Mouse (Mus musculus) heart, embryonic 10.5 days (tissue): ENCODE data around the gene Arid1b. TPM values are rescaled to one million over a fixed set of nuclear protein-coding genes. Genes with fewer than 3 reads are reported as not detected.

Experiments used
- DNase-seq: peaks from one replicate; pipeline ENCODE4 v3.0.0-alpha.2; 2017; ENCODE audit warnings: low spot score
- H3K27ac ChIP-seq: fragments of 300-500 bp; sonication (generic); 2 replicates; pipeline ENCODE4 v1.5.1; 2016; ENCODE audit warnings: mild to moderate bottlenecking
- H3K27me3 ChIP-seq: fragments of 300-500 bp; sonication (generic); 2 replicates; pipeline ENCODE4 v1.6.1; 2016; ENCODE audit warnings: mild to moderate bottlenecking; ENCODE audit not compliant: poor library complexity, insufficient read depth, severe bottlenecking
- H3K36me3 ChIP-seq: fragments of 300-500 bp; sonication (generic); 2 replicates; pipeline ENCODE4 v1.6.1; 2016; ENCODE audit warnings: mild to moderate bottlenecking, moderate library complexity
- H3K4me1 ChIP-seq: fragments of 300-500 bp; sonication (generic); 2 replicates; pipeline ENCODE4 v1.6.1; 2016; ENCODE audit warnings: mild to moderate bottlenecking
- H3K4me3 ChIP-seq: fragments of 300-500 bp; sonication (generic); 2 replicates; pipeline ENCODE4 v1.5.1; 2016; ENCODE audit warnings: mild to moderate bottlenecking, moderate library complexity
- H3K9me3 ChIP-seq: fragments of 300-500 bp; sonication (generic); 2 replicates; pipeline ENCODE4 v1.6.1; 2016; ENCODE audit warnings: mild to moderate bottlenecking, moderate library complexity
- WGBS: fragments of 180-500 bp; shearing (Covaris S2); methylation state at CpG from one replicate; pipeline ENCODE4 v1.1.7; 2016; 5-methylcytosine and 5-hydroxymethylcytosine counted together
- polyA plus RNA-seq: library from polyadenylated mRNA; unstranded; fragments of >200 nt; fragmentation: Nextera tagmentation; extraction: Ambion mirVana; gene quantifications from 2 replicates; pipeline ENCODE4 v1.2.1, GENCODE M21; 2016

Arid1b gene
- polyA plus RNA-seq = 6.1 and 8.4 TPM in 2 replicates

DNA sequence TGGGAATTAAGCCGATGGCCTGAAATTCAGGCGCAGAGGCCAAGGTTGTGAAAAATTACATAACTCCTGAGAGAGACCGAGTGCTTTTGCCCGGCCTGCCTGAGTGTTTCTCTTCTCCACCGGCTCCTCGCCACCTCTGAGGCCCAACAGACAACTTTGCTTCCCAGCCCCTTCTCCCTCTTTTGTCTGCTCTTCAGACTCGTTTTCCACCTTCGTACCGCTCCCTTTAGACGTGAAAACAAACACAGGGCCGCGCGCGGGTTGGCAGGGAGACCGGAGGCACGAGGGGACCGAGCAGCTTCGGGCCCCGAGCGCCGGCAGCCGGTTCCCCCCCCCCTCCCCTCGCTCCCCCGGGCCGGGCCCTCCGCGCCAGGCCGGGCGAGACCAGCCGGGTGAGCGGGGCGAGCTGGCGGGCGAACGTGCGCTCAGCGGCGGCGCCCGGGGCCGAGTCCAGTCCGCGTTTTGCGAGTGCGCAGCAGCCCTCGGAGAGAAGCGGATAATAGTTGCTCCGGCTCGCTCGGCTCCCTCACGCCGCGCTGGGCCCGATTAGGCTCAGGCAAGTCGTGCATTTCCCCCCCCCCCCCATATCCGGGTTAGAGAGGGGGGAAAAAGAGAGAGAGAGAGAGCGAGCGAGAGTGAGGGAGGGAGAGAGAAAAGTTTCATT, at the start of gene Arid1b:
Gene Arid1b (plus strand): TSS at position 493 of the 664 bp plus-strand sequence.
- no peaks in the 10 kb centered on the region for H3K9me3 ChIP-seq
- WGBS = under 1% methylated on average over 54 of the region's 58 CpGs
- H3K27ac ChIP-seq = peak within 1 kb of the TSS; percentile 99
- no peaks in the 10 kb centered on the region for H3K36me3 ChIP-seq
- no peaks in the 10 kb centered on the region; the same call in 1 of the 2 replicates for H3K4me1 ChIP-seq
- H3K27me3 ChIP-seq = no peaks in the 10 kb centered on the region
- DNase-seq = peak; percentile 94
- peak within 1 kb of the TSS; percentile 94 for H3K4me3 ChIP-seq

DNA sequence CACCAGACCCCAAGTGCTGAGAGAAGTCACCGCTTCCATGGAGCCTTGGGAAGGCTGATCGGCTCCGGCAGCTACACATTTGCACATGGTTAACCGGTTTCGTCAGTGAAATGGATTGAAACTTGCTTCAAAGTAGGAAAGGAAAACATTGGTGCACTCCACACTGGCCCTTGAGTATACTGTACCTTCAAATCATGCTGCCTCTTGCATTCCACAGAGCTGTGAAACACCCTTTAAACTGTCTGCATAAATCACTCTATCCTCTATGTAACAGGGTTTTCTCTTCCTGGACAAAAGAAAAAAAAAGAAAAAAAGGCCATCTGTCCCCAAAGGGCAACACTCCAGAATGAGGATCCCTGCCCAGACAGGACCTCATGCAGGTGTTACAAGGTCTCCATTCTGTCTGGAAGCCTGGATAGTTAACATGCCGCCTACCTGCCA, 48.8 kb upstream of the Arid1b start:
- H3K27ac ChIP-seq = 0 out of 2 replicates have a peak overlapping the region, but pooled peaks have one; percentile 79
- no peaks in the 10 kb centered on the region for H3K27me3 ChIP-seq
- WGBS = 74% methylated on average over 6 of the region's 6 CpGs
- no peak overlapping the region for H3K4me3 ChIP-seq
- no peaks in the 10 kb centered on the region for H3K36me3 ChIP-seq
- no peaks in the 10 kb centered on the region for H3K9me3 ChIP-seq
- no peak for DNase-seq
- H3K4me1 ChIP-seq = peaks cover 25% of the 10 kb centered on the region

GRCm38 (mm10) chr17:4945871-4946331, 48.2 kb upstream of the Arid1b start:
- peak overlapping the region; percentile 44 for H3K4me3 ChIP-seq
- DNase-seq = peak; percentile 86
- H3K27me3 ChIP-seq = no peaks in the 10 kb centered on the region
- peaks cover 22% of the 10 kb centered on the region for H3K4me1 ChIP-seq
- H3K9me3 ChIP-seq = no peaks in the 10 kb centered on the region
- H3K27ac ChIP-seq = peak overlapping the region; percentile 79
- no peaks in the 10 kb centered on the region for H3K36me3 ChIP-seq
- WGBS = 12% methylated on average over 11 of the region's 11 CpGs

DNA sequence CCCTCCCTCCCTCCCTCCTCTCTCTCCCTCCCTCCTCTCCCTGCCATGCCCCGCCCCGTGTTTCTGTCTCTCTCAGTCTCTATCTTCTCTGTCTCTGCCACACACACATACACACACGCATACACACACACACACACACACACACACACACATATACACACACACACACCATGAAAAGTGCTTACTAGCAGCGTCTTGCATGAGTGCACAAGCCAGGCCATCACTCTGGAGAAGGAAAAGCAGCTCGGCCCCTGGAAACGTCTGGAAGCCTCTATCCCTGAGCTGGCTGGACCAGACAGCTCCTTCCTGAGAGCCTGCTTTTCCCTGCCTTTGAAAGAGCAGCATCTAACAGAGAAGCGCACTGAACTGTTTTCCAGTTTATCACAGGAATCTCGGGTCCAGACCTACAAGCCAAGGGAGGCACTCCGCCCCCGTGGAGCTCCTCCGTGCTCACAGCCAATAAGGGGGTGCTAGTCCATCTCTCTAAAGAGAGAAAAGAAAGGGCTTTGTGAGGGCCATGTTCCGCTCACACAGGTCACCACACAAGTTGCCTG, 47.6 kb upstream of the Arid1b start:
- Histone ChIP-seq H3K36me3 (no peaks in the 10 kb centered on the region), H3K4me1 (peaks cover 22% of the 10 kb centered on the region), H3K27ac (peak overlapping the region; percentile 79), H3K27me3 (no peaks in the 10 kb centered on the region), H3K9me3 (no peaks in the 10 kb centered on the region), H3K4me3 (peak overlapping the region; percentile 44)
- 16% methylated on average over 10 of the region's 12 CpGs for WGBS
- no peak for DNase-seq

GRCm38 (mm10) chr17:4947013-4947412, 47.1 kb upstream of the Arid1b start:
- H3K9me3 ChIP-seq = no peaks in the 10 kb centered on the region
- no peaks in the 10 kb centered on the region for H3K27me3 ChIP-seq
- H3K4me3 ChIP-seq = peak overlapping the region; percentile 44; the same call in 1 of the 2 replicates
- H3K27ac ChIP-seq = peak overlapping the region; percentile 79; the same call in 1 of the 2 replicates
- no peaks in the 10 kb centered on the region for H3K36me3 ChIP-seq
- whole genome bisulfite sequencing = 40% methylated on average over 3 of the region's 3 CpGs
- peaks cover 22% of the 10 kb centered on the region for H3K4me1 ChIP-seq
- no peak for DNase-seq

GRCm38 (mm10) chr17:4947439-4947838, 46.7 kb upstream of the Arid1b start:
- Histone ChIP-seq H3K27ac (no peak overlapping the region), H3K4me1 (peaks cover 22% of the 10 kb centered on the region), H3K27me3 (no peaks in the 10 kb centered on the region), H3K36me3 (no peaks in the 10 kb centered on the region), H3K4me3 (no peak overlapping the region), H3K9me3 (no peaks in the 10 kb centered on the region)
- WGBS = 62% methylated on average over 2 of the region's 2 CpGs
- DNase-seq = no peak

DNA sequence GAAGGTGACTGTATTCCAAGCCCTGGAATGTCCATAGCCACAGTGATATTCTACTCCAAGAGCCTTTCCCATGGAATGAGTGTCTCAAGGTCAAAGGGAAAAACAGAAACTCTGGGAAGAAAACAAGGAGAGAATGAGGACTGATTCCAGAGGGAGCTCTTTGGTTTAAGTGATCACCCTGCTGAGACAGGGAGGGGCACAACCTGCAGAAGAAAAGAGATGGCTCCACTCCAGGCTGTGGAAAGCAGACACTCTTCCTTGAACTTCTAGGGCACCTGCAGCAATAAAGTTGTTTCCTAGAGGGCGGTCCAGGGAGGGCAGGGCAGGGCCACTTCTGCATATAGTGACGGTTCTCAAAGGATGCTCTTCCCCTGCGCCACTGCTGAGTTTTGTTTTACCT, 45.6 kb upstream of the Arid1b start:
- H3K36me3 ChIP-seq = no peaks in the 10 kb centered on the region
- no peak overlapping the region for H3K27ac ChIP-seq
- no peaks in the 10 kb centered on the region for H3K9me3 ChIP-seq
- peaks cover 22% of the 10 kb centered on the region for H3K4me1 ChIP-seq
- 56% methylated on average over 3 of the region's 3 CpGs for WGBS
- H3K4me3 ChIP-seq = no peak overlapping the region
- H3K27me3 ChIP-seq = no peaks in the 10 kb centered on the region
- DNase-seq = no peak

DNA sequence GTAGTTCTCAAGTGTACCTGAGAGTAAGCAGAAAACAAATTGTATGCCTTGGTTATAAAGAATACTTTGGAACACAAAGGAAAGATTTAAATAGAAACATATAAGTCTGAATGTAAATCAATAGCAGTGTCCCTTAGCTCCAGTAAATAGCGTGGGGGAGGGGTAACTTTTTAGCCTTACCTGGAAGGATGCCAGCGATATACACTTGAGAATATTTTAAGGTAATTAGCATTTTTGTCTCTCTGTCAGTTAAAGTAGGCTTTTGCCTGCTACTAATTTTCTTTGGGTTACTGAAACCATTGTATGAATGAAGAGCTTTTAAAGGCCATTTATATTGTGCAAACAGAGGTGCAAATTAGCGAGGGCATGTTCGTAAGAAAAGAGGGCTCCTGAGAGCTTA, 39.7 kb upstream of the Arid1b start:
- Histone ChIP-seq H3K9me3 (no peaks in the 10 kb centered on the region), H3K4me1 (no peaks in the 10 kb centered on the region), H3K27me3 (no peaks in the 10 kb centered on the region), H3K27ac (no peak overlapping the region), H3K4me3 (no peak overlapping the region), H3K36me3 (no peaks in the 10 kb centered on the region)
- DNase-seq = no peak
- 85% methylated on average over 4 of the region's 4 CpGs for WGBS

- no peak overlapping the region for H3K27ac ChIP-seq
- no peaks in the 10 kb centered on the region for H3K36me3 ChIP-seq
- H3K9me3 ChIP-seq = no peaks in the 10 kb centered on the region
- H3K27me3 ChIP-seq = no peaks in the 10 kb centered on the region
- H3K4me3 ChIP-seq = no peak overlapping the region
- H3K4me1 ChIP-seq = no peaks in the 10 kb centered on the region
- DNase-seq = no peak
- 76% methylated on average over 10 of the region's 10 CpGs for WGBS
These were observed 29.8 kb upstream of the Arid1b start for GRCm38 (mm10) chr17:4964192-4964877.

DNA sequence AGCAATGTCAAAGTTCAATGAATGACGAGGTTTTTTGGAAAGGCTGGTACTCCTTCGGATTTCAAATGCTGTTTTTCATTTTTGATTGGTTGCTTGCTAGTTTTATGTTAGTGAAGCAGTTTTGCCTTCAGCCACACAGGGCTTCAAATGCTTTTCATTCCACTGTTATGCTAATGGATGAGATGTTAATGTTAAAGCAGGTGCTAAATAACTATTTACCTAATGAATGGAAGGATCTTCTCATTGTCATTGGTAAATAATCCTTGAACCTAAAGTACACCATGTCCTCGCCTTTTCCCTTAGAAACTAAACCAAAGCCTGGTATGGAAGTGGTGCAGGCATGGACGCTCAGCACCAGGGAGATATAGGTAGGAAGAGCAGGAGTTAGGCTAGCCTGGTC, 26.9 kb upstream of the Arid1b start:
- Histone ChIP-seq H3K27me3 (no peaks in the 10 kb centered on the region), H3K4me1 (no peaks in the 10 kb centered on the region), H3K36me3 (no peaks in the 10 kb centered on the region), H3K27ac (no peak overlapping the region), H3K9me3 (no peaks in the 10 kb centered on the region), H3K4me3 (no peak overlapping the region)
- DNase-seq = no peak
- 60% methylated on average over 4 of the region's 4 CpGs for WGBS

DNA sequence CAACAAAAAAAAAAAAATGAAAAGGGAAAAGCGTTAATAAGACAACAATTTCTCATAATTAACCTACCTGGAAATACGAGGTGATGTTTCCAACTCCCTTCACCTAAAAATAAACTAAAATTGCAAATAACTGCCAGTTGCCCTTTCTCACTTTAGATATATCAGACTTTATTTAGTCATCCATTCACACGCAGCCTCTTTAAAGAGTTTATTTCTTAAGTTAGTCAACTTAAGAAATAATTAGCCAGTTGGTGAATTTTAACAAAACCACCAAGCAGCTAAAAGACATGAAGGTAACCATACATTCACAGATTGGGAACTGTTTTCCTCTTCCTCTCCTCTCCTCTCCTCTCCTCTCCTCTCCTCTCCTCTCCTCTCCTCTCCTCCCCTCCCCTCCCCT, 26.1 kb upstream of the Arid1b start:
- Histone ChIP-seq H3K4me3 (no peak overlapping the region), H3K27ac (no peak overlapping the region), H3K9me3 (no peaks in the 10 kb centered on the region), H3K4me1 (no peaks in the 10 kb centered on the region), H3K36me3 (no peaks in the 10 kb centered on the region), H3K27me3 (no peaks in the 10 kb centered on the region)
- no peak for DNase-seq
- WGBS = 97% methylated on average over 3 of the region's 3 CpGs

DNA sequence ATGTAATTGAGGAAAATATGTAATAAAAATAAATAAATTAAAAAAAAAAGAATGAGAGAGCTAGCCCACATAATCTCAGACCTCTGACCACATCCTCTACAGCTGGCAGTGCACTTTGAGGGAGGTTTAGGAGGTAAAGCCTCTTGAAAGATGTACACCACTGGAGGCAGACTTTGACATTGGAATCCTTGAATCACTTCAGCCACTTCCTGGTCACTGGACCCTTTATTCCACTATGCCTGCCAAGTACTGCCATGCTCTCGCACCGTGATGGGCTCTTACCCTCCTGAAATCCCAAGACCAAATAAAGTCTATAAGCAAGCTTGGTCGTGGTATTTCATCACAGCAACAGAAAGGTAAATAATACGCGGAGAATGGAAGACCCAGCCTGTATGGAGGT, 25.3 kb upstream of the Arid1b start:
- H3K4me1 ChIP-seq = no peaks in the 10 kb centered on the region
- H3K36me3 ChIP-seq = no peaks in the 10 kb centered on the region
- H3K4me3 ChIP-seq = no peak overlapping the region
- no peak for DNase-seq
- no peak overlapping the region for H3K27ac ChIP-seq
- H3K27me3 ChIP-seq = no peaks in the 10 kb centered on the region
- 89% methylated on average over 5 of the region's 5 CpGs for WGBS
- H3K9me3 ChIP-seq = no peaks in the 10 kb centered on the region

GRCm38 (mm10) chr17:4972261-4972660, 21.9 kb upstream of the Arid1b start:
- no peaks in the 10 kb centered on the region for H3K27me3 ChIP-seq
- no peaks in the 10 kb centered on the region for H3K4me1 ChIP-seq
- no peak for DNase-seq
- no peak overlapping the region for H3K27ac ChIP-seq
- 59% methylated on average over 6 of the region's 6 CpGs for WGBS
- H3K9me3 ChIP-seq = no peaks in the 10 kb centered on the region
- H3K4me3 ChIP-seq = no peak overlapping the region
- H3K36me3 ChIP-seq = no peaks in the 10 kb centered on the region
